Mouse (Mus musculus) spleen, postnatal 36 days (tissue): ENCODE results near the gene Ces3a.
"Not testable (repeated sequence)": the region's sequence is repeated elsewhere in the genome, so short reads cannot be mapped to it uniquely, and the experiment has no call there.

Experiments
- DNase-seq, 2 experiments: peaks; one replicate each; pipeline ENCODE4 v3.0.0; 2022; ENCODE audit warnings: low spot score in 2 of 2, mixed read lengths in 1 of 2

Gene Ces3a

GRCm38 (mm10) chr8:105048371-105048854 lies at the start of gene Ces3a:
Ces3a (plus strand) TSS chr8:105048601.
- no peak for DNase-seq

- no peak for DNase-seq
These were observed 49.2 kb upstream of the Ces3a start for GRCm38 (mm10) chr8:104999183-104999582.

- DNase-seq, result no peak
These were observed 47.8 kb upstream of the Ces3a start, which contains the start of gene Ces2h for GRCm38 (mm10) chr8:105000586-105000985. Ces2h (plus strand) TSS chr8:105000853.

- DNase-seq, result no peak
These were observed 38.4 kb upstream of the Ces3a start for GRCm38 (mm10) chr8:105010000-105010399.

- no peak for DNase-seq
These were observed 37.3 kb upstream of the Ces3a start for GRCm38 (mm10) chr8:105011136-105011535.

- no peak for DNase-seq
These were observed 34.0 kb upstream of the Ces3a start for GRCm38 (mm10) chr8:105014391-105014790.

GRCm38 (mm10) chr8:105021954-105022353 lies 26.4 kb upstream of the Ces3a start:
- DNase-seq, result no peak

GRCm38 (mm10) chr8:105023087-105023486 lies 25.3 kb upstream of the Ces3a start:
- DNase-seq, result no peak

GRCm38 (mm10) chr8:105025050-105025449 lies 23.4 kb upstream of the Ces3a start:
- no peak for DNase-seq

- DNase-seq, result no peak
These were observed 4.9 kb upstream of the Ces3a start for GRCm38 (mm10) chr8:105043510-105043909.

- no peak for DNase-seq
These were observed 2.5 kb upstream of the Ces3a start for GRCm38 (mm10) chr8:105045824-105046401.

GRCm38 (mm10) chr8:105056211-105056610 lies 7.8 kb downstream of the Ces3a start:
- DNase-seq, result no peak

- DNase-seq, result no peak
These were observed 11.7 kb downstream of the Ces3a start for GRCm38 (mm10) chr8:105060056-105060455.

- DNase-seq, result no peak
These were observed 18.4 kb downstream of the Ces3a start for GRCm38 (mm10) chr8:105066761-105067160.

- DNase-seq, result not testable (repeated sequence)
These were observed 19.5 kb downstream of the Ces3a start for GRCm38 (mm10) chr8:105067905-105068304.

- no peak for DNase-seq
These were observed 20.6 kb downstream of the Ces3a start for GRCm38 (mm10) chr8:105068971-105069370.

- no peak for DNase-seq
These were observed 28.2 kb downstream of the Ces3a start for GRCm38 (mm10) chr8:105076601-105077000.

- no peak for DNase-seq
These were observed 28.7 kb downstream of the Ces3a start for GRCm38 (mm10) chr8:105077071-105077470.

- DNase-seq, result no peak
These were observed 30.2 kb downstream of the Ces3a start for GRCm38 (mm10) chr8:105078591-105078990.

- DNase-seq, result no peak
These were observed 32.5 kb downstream of the Ces3a start for GRCm38 (mm10) chr8:105080814-105081336.

GRCm38 (mm10) chr8:105083449-105084050 lies 35.1 kb downstream of the Ces3a start, which contains the start of gene Ces3b:
Ces3b (plus strand) TSS chr8:105083753.
- DNase-seq, result no peak

GRCm38 (mm10) chr8:105088166-105088565 lies 39.8 kb downstream of the Ces3a start:
- DNase-seq, result not testable (repeated sequence)

GRCm38 (mm10) chr8:105088581-105088980 lies 40.2 kb downstream of the Ces3a start:
- no peak for DNase-seq
